8 mouse cellular contexts compared by ENCODE assay signal in the genomic region with DNA sequence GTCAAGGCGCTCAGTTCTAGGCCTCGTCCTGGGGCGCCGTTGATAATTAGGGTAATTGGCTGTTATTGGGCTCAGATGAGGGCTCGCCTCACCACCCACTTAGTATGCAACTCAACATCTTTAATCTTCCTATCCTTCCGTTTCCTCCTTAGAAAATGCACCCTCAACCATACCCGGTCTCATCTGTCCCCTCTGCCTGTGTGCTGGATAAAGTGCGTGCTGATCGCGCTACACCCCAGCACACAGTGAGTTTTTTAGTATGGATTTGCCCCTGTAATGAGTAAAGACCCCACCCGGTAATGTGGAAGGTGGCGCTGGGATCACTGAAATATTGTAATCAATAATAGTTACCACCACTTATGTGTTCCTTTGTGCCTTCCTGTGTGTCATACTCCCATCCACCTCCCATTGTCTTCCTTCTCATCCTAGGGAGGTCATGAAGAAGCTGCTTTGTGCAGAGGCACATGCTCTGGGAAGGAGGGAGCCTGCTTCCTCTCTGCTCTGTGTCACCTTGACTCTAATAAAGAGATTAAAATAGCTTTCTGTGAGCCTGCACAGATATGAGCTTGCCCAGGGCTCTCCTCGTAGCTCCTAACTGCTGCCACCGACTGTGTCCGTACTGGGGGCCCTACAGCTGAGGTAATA. TPM values are rescaled to one million over a fixed set of nuclear protein-coding genes. Genes with fewer than 3 reads are reported as not detected.
DNase-seq lines count a peak whose midpoint lies in the region; ATAC-seq and TF ChIP-seq lines count a peak whose summit lies in the region.

No protein-coding gene starts in this region.

- 0 out of 2 replicates have a peak overlapping the region, but pooled peaks have one; percentile 30 for H3K27ac ChIP-seq in spleen, adult 2 months (ENCODE audit: insufficient read depth, low read length)
- peak overlapping the region; percentile 17 for H3K27ac ChIP-seq in embryonic facial prominence, embryonic 14.5 days (replicated peaks; ENCODE audit: low read depth, low read length)
- H3K27ac ChIP-seq in intestine, embryonic 15.5 days = no peak overlapping the region; the same call in 1 of the 2 replicates
- H3K27ac ChIP-seq in neural tube, embryonic 13.5 days (replicated peaks) = peak overlapping the region; percentile 78

- H3K27me3 ChIP-seq in spleen, adult 2 months (ENCODE audit: control insufficient read depth, insufficient read depth, low read length) = no peaks in the 10 kb centered on the region
- H3K27me3 ChIP-seq in embryonic facial prominence, embryonic 14.5 days (replicated peaks; ENCODE audit: control insufficient read depth, insufficient read depth, low read length) = no peaks in the 10 kb centered on the region
- H3K27me3 ChIP-seq in intestine, embryonic 15.5 days (replicated peaks) = no peaks in the 10 kb centered on the region
- H3K27me3 ChIP-seq in neural tube, embryonic 13.5 days = no peaks in the 10 kb centered on the region

- H3K9ac ChIP-seq in embryonic facial prominence, embryonic 14.5 days (ENCODE audit: low read depth, low read length) = peak overlapping the region; percentile 86
- peak overlapping the region; percentile 90 for H3K9ac ChIP-seq in intestine, embryonic 15.5 days
- peak overlapping the region; percentile 77 for H3K9ac ChIP-seq in neural tube, embryonic 13.5 days

- H3K4me3 ChIP-seq in spleen, adult 2 months (ENCODE audit: extremely low read depth, insufficient read depth, insufficient read length) = peak overlapping the region; percentile 84
- H3K4me3 ChIP-seq in embryonic facial prominence, embryonic 14.5 days (ENCODE audit: low read depth, low read length) = peak overlapping the region; percentile 81
- H3K4me3 ChIP-seq in intestine, embryonic 15.5 days (replicated peaks) = peak overlapping the region; percentile 89
- H3K4me3 ChIP-seq in neural tube, embryonic 13.5 days = peak overlapping the region; percentile 61

- H3K9me3 ChIP-seq in embryonic facial prominence, embryonic 14.5 days (ENCODE audit: control insufficient read depth, low read length) = no peaks in the 10 kb centered on the region
- H3K9me3 ChIP-seq in intestine, embryonic 15.5 days = no peaks in the 10 kb centered on the region
- no peaks in the 10 kb centered on the region for H3K9me3 ChIP-seq in neural tube, embryonic 13.5 days

- no peak for TF ChIP-seq POLR2A in spleen, adult 2 months (IDR thresholded peaks at IDR 0.05; ENCODE audit: low read depth, low read length)

- no peak for TF ChIP-seq CTCF in spleen, adult 2 months (IDR thresholded peaks at IDR 0.05; ENCODE audit: extremely low read depth, insufficient read depth, insufficient read length, insufficient replicate concordance)

- WGBS in spleen, adult 2 months = 6% methylated on average over 15 of the region's 15 CpGs
- WGBS in embryonic facial prominence, embryonic 14.5 days = 8% methylated on average over 12 of the region's 15 CpGs
- WGBS in intestine, embryonic 15.5 days = 6% methylated on average over 15 of the region's 15 CpGs
- WGBS in neural tube, embryonic 13.5 days = 8% methylated on average over 15 of the region's 15 CpGs

- peak overlapping the region; percentile 98 for H3K4me2 ChIP-seq in embryonic facial prominence, embryonic 14.5 days (ENCODE audit: low read depth, low read length)
- H3K4me2 ChIP-seq in intestine, embryonic 15.5 days (replicated peaks) = peak overlapping the region; percentile 97
- peak overlapping the region; percentile 84 for H3K4me2 ChIP-seq in neural tube, embryonic 13.5 days

- H3K36me3 ChIP-seq in spleen, adult 2 months (ENCODE audit: control insufficient read depth, insufficient read depth, low read length) = no peaks in the 10 kb centered on the region
- H3K36me3 ChIP-seq in embryonic facial prominence, embryonic 14.5 days (ENCODE audit: control insufficient read depth, insufficient read depth, low read length) = no peaks in the 10 kb centered on the region
- no peaks in the 10 kb centered on the region for H3K36me3 ChIP-seq in intestine, embryonic 15.5 days
- H3K36me3 ChIP-seq in neural tube, embryonic 13.5 days = no peaks in the 10 kb centered on the region

- ATAC-seq in embryonic facial prominence, embryonic 14.5 days (ENCODE audit: low read depth) = no peak
- peak; percentile 31 for ATAC-seq in intestine, embryonic 15.5 days
- peak; percentile 17 for ATAC-seq in neural tube, embryonic 13.5 days (ENCODE audit: low read depth)

- no peak for DNase-seq in spleen, adult 2 months (ENCODE audit: low read depth in 1 of 2, low spot score in 2 of 2)
- no peak for DNase-seq in spleen, adult 12 weeks (ENCODE audit: low spot score)
- DNase-seq in embryonic facial prominence, embryonic 14.5 days (ENCODE audit: low spot score) = no peak
- DNase-seq in layer of hippocampus, adult 8-10 months (ENCODE audit: low spot score in 2 of 2) = no peak
- no peak for DNase-seq in right cerebral cortex, postnatal 4 days
- no peak for DNase-seq in gastrocnemius, postnatal 10 days

- H3K4me1 ChIP-seq in spleen, adult 2 months (ENCODE audit: control insufficient read depth, insufficient read depth, insufficient read length) = peaks cover 12% of the 10 kb centered on the region
- no peaks in the 10 kb centered on the region for H3K4me1 ChIP-seq in embryonic facial prominence, embryonic 14.5 days (ENCODE audit: control insufficient read depth, insufficient read depth, low read length)
- H3K4me1 ChIP-seq in intestine, embryonic 15.5 days (replicated peaks) = peaks cover 17% of the 10 kb centered on the region
- H3K4me1 ChIP-seq in neural tube, embryonic 13.5 days (replicated peaks) = peaks cover 25% of the 10 kb centered on the region

RNA-seq across cellular contexts. Expression of gene Trappc6a, which starts 0.9 kb away (rescaled TPM):
- 54.4 and 75.5 TPM in 2 replicates for polyA plus RNA-seq in spleen, adult 2 months (2012; rRNA removed)
- 61.8 and 67.3 TPM in 2 replicates for polyA plus RNA-seq in embryonic facial prominence, embryonic 14.5 days (2014; fragmentation: Nextera tagmentation; extraction: Ambion mirVana)
- polyA plus RNA-seq in intestine, embryonic 15.5 days (2015; fragmentation: Nextera tagmentation; extraction: Ambion mirVana) = 124 and 137 TPM in 2 replicates
- polyA plus RNA-seq in neural tube, embryonic 13.5 days (2015; fragmentation: Nextera tagmentation; extraction: Ambion mirVana) = 46.4 and 49.0 TPM in 2 replicates
- total RNA-seq in layer of hippocampus, adult 8-10 months (2022) = 10 to 100 TPM; 17.1 to 25.2 (median 21.6) TPM
- total RNA-seq in gastrocnemius, postnatal 10 days (2021) = 10 to 100 TPM; 24.6 to 26.5 TPM

RNA-seq across cellular contexts. Expression of gene Bloc1s3, which starts 0.9 kb away (rescaled TPM):
- 8.8 and 13.9 TPM in 2 replicates for polyA plus RNA-seq in spleen, adult 2 months (2012; rRNA removed)
- polyA plus RNA-seq in embryonic facial prominence, embryonic 14.5 days (2014; fragmentation: Nextera tagmentation; extraction: Ambion mirVana) = 0.74 and 0.93 TPM in 2 replicates
- polyA plus RNA-seq in intestine, embryonic 15.5 days (2015; fragmentation: Nextera tagmentation; extraction: Ambion mirVana) = 1.9 and 2.2 TPM in 2 replicates
- polyA plus RNA-seq in neural tube, embryonic 13.5 days (2015; fragmentation: Nextera tagmentation; extraction: Ambion mirVana) = 3.5 and 3.6 TPM in 2 replicates
- 1 to 10 TPM; 4.7 to 6.7 (median 5.9) TPM for total RNA-seq in layer of hippocampus, adult 8-10 months (2022)
- total RNA-seq in gastrocnemius, postnatal 10 days (2021) = 1 to 10 TPM; 2.2 to 2.4 TPM

RNA-seq across cellular contexts. Expression of gene Nkpd1, which starts 8.6 kb away (rescaled TPM):
- 2.2 and 2.3 TPM in 2 replicates for polyA plus RNA-seq in spleen, adult 2 months (2012; rRNA removed)
- polyA plus RNA-seq in embryonic facial prominence, embryonic 14.5 days (2014; fragmentation: Nextera tagmentation; extraction: Ambion mirVana) = 0.14 and 0.42 TPM in 2 replicates
- polyA plus RNA-seq in intestine, embryonic 15.5 days (2015; fragmentation: Nextera tagmentation; extraction: Ambion mirVana) = 0.10 and 0.11 TPM in 2 replicates
- polyA plus RNA-seq in neural tube, embryonic 13.5 days (2015; fragmentation: Nextera tagmentation; extraction: Ambion mirVana) = 0.14 TPM in 1 of 2 replicates, not detected in the other
- under 1 TPM; 0.39 to 0.86 (median 0.77) TPM for total RNA-seq in layer of hippocampus, adult 8-10 months (2022)
- total RNA-seq in gastrocnemius, postnatal 10 days (2021) = not detected

RNA-seq across cellular contexts. Expression of gene Exoc3l2, which starts 45.9 kb away (rescaled TPM):
- 7.1 and 7.7 TPM in 2 replicates for polyA plus RNA-seq in spleen, adult 2 months (2012; rRNA removed)
- polyA plus RNA-seq in embryonic facial prominence, embryonic 14.5 days (2014; fragmentation: Nextera tagmentation; extraction: Ambion mirVana) = 1.4 and 1.7 TPM in 2 replicates
- 0.50 and 0.53 TPM in 2 replicates for polyA plus RNA-seq in intestine, embryonic 15.5 days (2015; fragmentation: Nextera tagmentation; extraction: Ambion mirVana)
- polyA plus RNA-seq in neural tube, embryonic 13.5 days (2015; fragmentation: Nextera tagmentation; extraction: Ambion mirVana) = 0.32 and 0.52 TPM in 2 replicates
- under 1 TPM; 0.08 to 0.41 (median 0.38) TPM for total RNA-seq in layer of hippocampus, adult 8-10 months (2022)
- total RNA-seq in gastrocnemius, postnatal 10 days (2021) = under 1 TPM; 0.59 to 0.86 TPM

RNA-seq across cellular contexts. Expression of gene Mark4, which starts 50.4 kb away (rescaled TPM):
- polyA plus RNA-seq in spleen, adult 2 months (2012; rRNA removed) = 14.6 and 23.4 TPM in 2 replicates
- polyA plus RNA-seq in embryonic facial prominence, embryonic 14.5 days (2014; fragmentation: Nextera tagmentation; extraction: Ambion mirVana) = 10.5 and 10.9 TPM in 2 replicates
- polyA plus RNA-seq in intestine, embryonic 15.5 days (2015; fragmentation: Nextera tagmentation; extraction: Ambion mirVana) = 5.8 and 6.1 TPM in 2 replicates
- 14.9 and 16.1 TPM in 2 replicates for polyA plus RNA-seq in neural tube, embryonic 13.5 days (2015; fragmentation: Nextera tagmentation; extraction: Ambion mirVana)
- 100 to 1,000 TPM in 1 of 4 experiments, 10 to 100 TPM in 3; 87.6 to 103 (median 95.0) TPM for total RNA-seq in layer of hippocampus, adult 8-10 months (2022)
- total RNA-seq in gastrocnemius, postnatal 10 days (2021) = 10 to 100 TPM; 12.2 to 16.4 TPM
